Mouse (Mus musculus) stomach, embryonic 14.5 days (tissue): ENCODE measurements around the gene Snx5. TPM values are rescaled to one million over a fixed set of nuclear protein-coding genes. Genes with fewer than 3 reads are reported as not detected.

Experiments used
- ATAC-seq: fragments of 200-750 bp; cut with Nextera tagmentation; 2 replicates; pipeline ENCODE4 v1.8.0; 2017; ENCODE audit warnings: low read depth, moderate TSS enrichment; ENCODE audit not compliant: insufficient number of reproducible peaks, insufficient read depth, low FRiP score
- H3K27ac ChIP-seq: fragments of 300-500 bp; sonication (generic); 2 replicates; pipeline ENCODE4 v1.5.1; 2014; ENCODE audit warnings: mild to moderate bottlenecking, low read length, moderate library complexity, mixed read lengths
- H3K27me3 ChIP-seq: fragments of 300-500 bp; sonication (generic); 2 replicates; pipeline ENCODE4 v1.6.1; 2014; ENCODE audit warnings: low read length, control low read depth, mixed read lengths; ENCODE audit not compliant: control insufficient read depth, insufficient read depth
- H3K36me3 ChIP-seq: fragments of 300-500 bp; sonication (generic); 2 replicates; pipeline ENCODE4 v1.6.1; 2014; ENCODE audit warnings: mild to moderate bottlenecking, control low read depth, low read length, moderate library complexity, mixed read lengths; ENCODE audit not compliant: control insufficient read depth, insufficient read depth
- H3K4me1 ChIP-seq: fragments of 300-500 bp; sonication (generic); 2 replicates; pipeline ENCODE4 v1.6.1; 2014; ENCODE audit warnings: low read length, control low read depth, mixed read lengths; ENCODE audit not compliant: control insufficient read depth, insufficient read depth
- H3K4me2 ChIP-seq: fragments of 300-500 bp; sonication (generic); replicated peaks from 2 replicates; pipeline ENCODE4 v1.6.1; 2014; ENCODE audit warnings: low read depth, low read length, control low read depth
- H3K4me3 ChIP-seq: fragments of 300-500 bp; sonication (generic); 2 replicates; pipeline ENCODE4 v1.5.1; 2014; ENCODE audit warnings: low read depth, low read length, control low read depth
- H3K9ac ChIP-seq: fragments of 300-500 bp; sonication (generic); replicated peaks from 2 replicates; pipeline ENCODE4 v1.6.1; 2014; ENCODE audit warnings: low read depth, mild to moderate bottlenecking, control low read depth, low read length, moderate library complexity, mixed read lengths
- H3K9me3 ChIP-seq: fragments of 300-500 bp; sonication (generic); 2 replicates; pipeline ENCODE4 v1.6.1; 2016; ENCODE audit warnings: low read depth, low read length, control low read depth; ENCODE audit not compliant: control insufficient read depth
- WGBS: fragments of 180-500 bp; shearing (Covaris S2); extraction: QIAGEN DNeasy Blood & Tissue Kit; methylation state at CpG from one replicate; pipeline ENCODE4 v1.1.7; 2014; 5-methylcytosine and 5-hydroxymethylcytosine counted together
- polyA plus RNA-seq: library from polyadenylated mRNA; unstranded; fragments of >200 nt; fragmentation: Nextera tagmentation; extraction: Ambion mirVana; gene quantifications from 2 replicates; pipeline ENCODE4 v1.2.1, GENCODE M21; 2014

Gene Snx5
- polyA plus RNA-seq, 1 experiment from 2014 or later = 130 TPM

GRCm38 (mm10) chr2:144239318-144239717, 31.4 kb downstream of the Snx5 start:
- no peak for ATAC-seq
- Histone ChIP-seq H3K4me3 (no peak overlapping the region), H3K4me2 (no peak overlapping the region), H3K4me1 (no peaks in the 10 kb centered on the region; the same call in 1 of the 2 replicates), H3K9me3 (no peaks in the 10 kb centered on the region), H3K27ac (no peak overlapping the region), H3K9ac (no peak overlapping the region), H3K36me3 (no peaks in the 10 kb centered on the region), H3K27me3 (no peaks in the 10 kb centered on the region)
- 61% methylated on average over 2 of the region's 2 CpGs for WGBS

GRCm38 (mm10) chr2:144238341-144238740, 32.4 kb downstream of the Snx5 start:
- Histone ChIP-seq H3K4me1 (no peaks in the 10 kb centered on the region; the same call in 1 of the 2 replicates), H3K36me3 (no peaks in the 10 kb centered on the region), H3K4me2 (no peak overlapping the region), H3K4me3 (no peak overlapping the region), H3K27ac (no peak overlapping the region; the same call in 1 of the 2 replicates), H3K27me3 (no peaks in the 10 kb centered on the region), H3K9me3 (no peaks in the 10 kb centered on the region), H3K9ac (no peak overlapping the region)
- WGBS = 76% methylated on average over 6 of the region's 6 CpGs
- ATAC-seq = no peak

- no peak overlapping the region for H3K4me2 ChIP-seq
- WGBS = 56% methylated on average over 9 of the region's 9 CpGs
- H3K27me3 ChIP-seq = no peaks in the 10 kb centered on the region
- no peak overlapping the region for H3K27ac ChIP-seq
- ATAC-seq = no peak
- H3K9ac ChIP-seq = no peak overlapping the region
- H3K9me3 ChIP-seq = no peaks in the 10 kb centered on the region
- H3K4me3 ChIP-seq = no peak overlapping the region
- no peaks in the 10 kb centered on the region for H3K36me3 ChIP-seq
- no peaks in the 10 kb centered on the region; the same call in 1 of the 2 replicates for H3K4me1 ChIP-seq
Observed at GRCm38 (mm10) chr2:144236791-144237584, 33.7 kb downstream of the Snx5 start.

DNA sequence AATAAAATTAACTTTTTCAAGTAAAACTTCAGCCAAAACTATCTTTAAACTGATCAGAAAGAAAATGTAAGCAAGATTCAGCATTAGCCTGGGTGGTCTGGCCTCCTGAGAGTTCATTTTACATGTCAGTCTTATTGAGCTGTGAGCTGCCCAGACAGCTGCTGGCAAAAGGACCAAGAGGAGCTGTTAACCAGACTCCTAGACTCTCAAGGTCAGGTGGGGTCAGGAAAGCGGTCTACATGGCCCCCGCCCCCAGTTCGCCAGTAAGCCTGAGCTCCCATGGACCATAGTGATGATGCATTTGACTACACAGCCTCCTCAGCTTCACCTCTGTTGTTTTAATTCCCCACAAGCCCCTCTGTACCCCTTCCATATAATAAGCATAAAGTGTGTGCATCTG, 34.9 kb downstream of the Snx5 start:
- ATAC-seq = no peak
- Histone ChIP-seq H3K4me1 (no peaks in the 10 kb centered on the region; the same call in 1 of the 2 replicates), H3K27ac (no peak overlapping the region), H3K4me2 (no peak overlapping the region), H3K4me3 (no peak overlapping the region), H3K36me3 (no peaks in the 10 kb centered on the region), H3K27me3 (no peaks in the 10 kb centered on the region), H3K9me3 (no peaks in the 10 kb centered on the region), H3K9ac (no peak overlapping the region)
- 21% methylated on average over 3 of the region's 3 CpGs for WGBS

DNA sequence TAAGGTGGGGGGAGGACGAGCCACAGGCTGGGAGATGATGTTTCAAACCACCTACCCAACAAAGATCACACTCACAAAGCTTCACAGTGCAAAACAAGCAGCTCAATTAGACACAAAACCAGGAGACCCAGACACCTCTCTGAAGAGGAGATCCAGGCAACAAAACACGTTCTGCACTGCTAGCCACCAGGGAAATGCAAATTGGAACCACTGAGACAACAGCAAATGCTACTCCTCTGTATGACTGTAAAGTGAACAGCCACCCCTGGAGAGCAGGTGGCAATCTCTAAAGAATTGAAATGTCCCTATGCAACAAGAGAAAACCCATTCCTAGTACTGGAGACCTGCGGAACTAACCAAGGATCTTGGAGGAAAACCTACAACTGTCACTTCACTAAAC, 37.2 kb downstream of the Snx5 start:
- Histone ChIP-seq H3K27ac (no peak overlapping the region), H3K9ac (no peak overlapping the region), H3K4me1 (no peaks in the 10 kb centered on the region), H3K4me2 (no peak overlapping the region), H3K27me3 (no peaks in the 10 kb centered on the region), H3K4me3 (no peak overlapping the region), H3K9me3 (no peaks in the 10 kb centered on the region), H3K36me3 (no peaks in the 10 kb centered on the region)
- WGBS = 71% methylated on average over 3 of the region's 3 CpGs
- no peak for ATAC-seq

DNA sequence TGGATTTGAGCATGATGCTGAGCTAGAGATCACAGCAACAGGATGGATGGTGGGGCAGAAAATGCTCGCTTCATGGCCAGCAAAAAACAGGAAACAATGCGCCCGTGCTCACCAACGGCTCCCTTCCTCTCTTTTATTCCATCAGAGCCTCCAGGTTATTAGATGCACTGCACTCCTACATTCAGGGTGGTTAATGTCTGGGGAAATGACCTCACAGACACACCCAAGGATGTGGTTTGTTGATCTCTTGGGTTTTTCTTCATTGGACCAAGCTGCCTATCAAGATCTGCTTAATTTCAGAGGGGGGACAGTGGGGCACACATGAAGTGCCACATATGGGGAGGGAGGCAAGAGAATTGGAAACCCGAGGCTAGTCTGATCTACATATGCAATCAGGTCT, 39.6 kb downstream of the Snx5 start:
- Histone ChIP-seq H3K9ac (no peak overlapping the region), H3K4me3 (no peak overlapping the region), H3K9me3 (peaks cover 3% of the 10 kb centered on the region; the same call in 1 of the 2 replicates), H3K27ac (no peak overlapping the region), H3K4me1 (no peaks in the 10 kb centered on the region), H3K4me2 (no peak overlapping the region), H3K27me3 (no peaks in the 10 kb centered on the region), H3K36me3 (no peaks in the 10 kb centered on the region)
- ATAC-seq = no peak
- WGBS = 67% methylated on average over 5 of the region's 5 CpGs

- Histone ChIP-seq H3K4me3 (no peak overlapping the region), H3K9me3 (peaks cover 3% of the 10 kb centered on the region; the same call in 1 of the 2 replicates), H3K36me3 (no peaks in the 10 kb centered on the region), H3K4me1 (no peaks in the 10 kb centered on the region), H3K27ac (no peak overlapping the region), H3K9ac (no peak overlapping the region), H3K4me2 (no peak overlapping the region), H3K27me3 (no peaks in the 10 kb centered on the region)
- no peak for ATAC-seq
- 28% methylated on average over 7 of the region's 7 CpGs for WGBS
Observed at GRCm38 (mm10) chr2:144230498-144230897, 40.2 kb downstream of the Snx5 start.

- Histone ChIP-seq H3K9me3 (peaks cover 3% of the 10 kb centered on the region; the same call in 1 of the 2 replicates), H3K4me2 (no peak overlapping the region), H3K27me3 (no peaks in the 10 kb centered on the region), H3K4me1 (no peaks in the 10 kb centered on the region), H3K27ac (no peak overlapping the region), H3K9ac (no peak overlapping the region), H3K4me3 (no peak overlapping the region), H3K36me3 (no peaks in the 10 kb centered on the region)
- 80% methylated on average over 14 of the region's 14 CpGs for WGBS
- no peak for ATAC-seq
Observed at GRCm38 (mm10) chr2:144229647-144230046, 41.1 kb downstream of the Snx5 start.
